Mouse (Mus musculus): ENCODE measurements around the gene Arhgap5. TPM values are rescaled to one million over a fixed set of nuclear protein-coding genes. Genes with fewer than 3 reads are reported as not detected.

Gene Arhgap5
- total and polyA plus RNA-seq, 2 experiments from 2014 or later = 35.7 to 54.7 TPM

DNA sequence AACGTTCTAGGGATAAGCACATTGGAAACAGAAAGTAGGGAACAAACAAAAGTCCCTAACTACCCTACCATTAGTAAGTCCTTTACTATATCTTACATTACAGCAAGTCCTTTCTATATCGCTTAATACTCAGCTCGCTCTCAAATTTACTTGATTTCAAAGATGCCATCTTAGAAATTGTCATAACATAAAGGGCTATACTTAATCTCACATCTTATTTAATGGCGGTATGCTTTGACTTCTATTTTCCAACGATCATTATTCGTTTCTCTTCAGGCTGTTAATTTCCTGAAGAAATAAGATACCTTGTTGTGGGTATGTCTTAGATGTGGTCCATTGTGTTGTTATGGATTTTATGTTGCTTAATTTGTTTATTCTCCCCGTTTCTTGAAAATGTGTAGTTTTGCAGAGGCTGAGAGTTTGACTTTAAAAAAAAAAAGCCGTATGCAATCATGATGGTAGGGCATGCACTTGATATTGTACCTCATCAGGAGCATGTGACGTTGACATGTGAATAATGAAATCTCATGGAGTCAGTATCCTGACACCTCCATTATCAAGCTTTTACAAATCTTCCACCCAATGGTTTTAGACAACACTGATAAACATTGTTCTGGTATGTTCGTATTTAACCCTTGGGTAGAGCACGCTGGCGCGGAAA lies 101.3 kb downstream of the Arhgap5 start:
- H3K4me2 ChIP-seq (ENCODE audit: low read depth, low read length) = peak overlapping the region; percentile 69
- 50% methylated on average over 13 of the region's 13 CpGs for WGBS

DNA sequence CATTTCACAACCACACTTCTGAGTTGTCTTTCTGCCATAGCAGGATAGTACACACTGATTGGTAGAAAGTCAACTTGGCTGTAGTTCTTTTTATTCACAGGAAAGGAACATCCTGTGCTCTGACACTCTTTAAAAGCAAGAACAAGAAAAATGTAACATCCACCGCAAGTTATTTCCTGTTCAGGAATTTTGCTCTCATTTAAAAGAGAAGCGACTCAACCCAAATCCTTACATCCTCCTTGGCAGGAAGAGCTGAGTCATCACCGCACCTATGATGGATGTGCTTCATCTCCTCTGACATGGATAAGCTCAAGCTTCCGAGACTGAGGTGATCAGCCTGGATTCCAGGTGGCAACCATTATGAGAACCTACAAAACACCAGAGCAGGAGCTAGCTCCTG lies 103.6 kb downstream of the Arhgap5 start:
- Histone ChIP-seq H3K4me2 (ENCODE audit: low read depth, low read length) (no peak overlapping the region), H3K9ac (replicated peaks; ENCODE audit: low read length) (no peak overlapping the region), H3K9me3 (ENCODE audit: low read length) (no peaks in the 10 kb centered on the region), H3K36me3 (ENCODE audit: insufficient read depth, low read length) (no peaks in the 10 kb centered on the region), H3K4me1 (ENCODE audit: insufficient read depth, low read length) (no peaks in the 10 kb centered on the region), H3K4me3 (ENCODE audit: low read length) (no peak overlapping the region), H3K27me3 (ENCODE audit: insufficient read depth, low read length) (no peaks in the 10 kb centered on the region), H3K27ac (no peak overlapping the region)
- ATAC-seq = no peak
- WGBS = 85% methylated on average over 4 of the region's 4 CpGs
- no peak for DNase-seq (ENCODE audit: low spot score)
- TF ChIP-seq CTCF (IDR thresholded peaks at IDR 0.05; ENCODE audit: low read depth) = no peak

More for the DNA sequence above, 101.3 kb downstream of the Arhgap5 start:
- Histone ChIP-seq H3K27ac (peak overlapping the region; percentile 96), H3K4me3 (ENCODE audit: low read length) (peak overlapping the region; percentile 87), H3K36me3 (ENCODE audit: insufficient read depth, low read length) (no peaks in the 10 kb centered on the region), H3K4me1 (ENCODE audit: insufficient read depth, low read length) (0 out of 2 replicates have a peak, but pooled peaks cover 3% of the 10 kb centered on the region), H3K9ac (replicated peaks; ENCODE audit: low read length) (peak overlapping the region; percentile 88; the same call in 1 of the 2 replicates), H3K27me3 (ENCODE audit: insufficient read depth, low read length) (no peaks in the 10 kb centered on the region), H3K9me3 (ENCODE audit: low read length) (no peaks in the 10 kb centered on the region)
- ATAC-seq = no peak
- no peak for TF ChIP-seq CTCF (IDR thresholded peaks at IDR 0.05; ENCODE audit: low read depth)
- peak; percentile 11 for DNase-seq (ENCODE audit: low spot score)

DNA sequence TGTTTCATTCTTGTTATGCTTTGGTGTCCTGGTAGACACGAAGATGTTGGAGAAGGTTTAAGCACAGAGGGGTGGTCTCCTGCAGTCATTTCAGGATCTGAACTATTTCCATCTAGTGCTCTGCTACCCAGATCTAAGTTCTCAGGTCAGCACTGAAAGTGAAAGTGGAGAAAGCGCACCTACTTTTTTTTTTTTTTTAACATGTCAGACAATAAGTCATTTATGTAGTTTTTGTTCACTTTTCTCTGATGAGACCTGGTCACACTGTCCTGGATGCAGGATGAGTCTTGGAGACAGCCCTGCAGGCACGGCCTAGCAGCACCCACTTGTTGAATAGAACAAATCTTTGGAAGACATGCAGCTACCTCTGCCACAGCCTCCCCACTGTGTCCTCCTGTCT lies 111.9 kb downstream of the Arhgap5 start:
- TF ChIP-seq CTCF (IDR thresholded peaks at IDR 0.05; ENCODE audit: low read depth) = no peak
- H3K9me3 ChIP-seq (ENCODE audit: low read length) = no peaks in the 10 kb centered on the region
- no peaks in the 10 kb centered on the region for H3K4me1 ChIP-seq (ENCODE audit: insufficient read depth, low read length)
- DNase-seq (ENCODE audit: low spot score) (no peak), ATAC-seq (no peak)
- H3K9ac ChIP-seq (replicated peaks; ENCODE audit: low read length) = no peak overlapping the region
- H3K4me3 ChIP-seq (ENCODE audit: low read length) = no peak overlapping the region
- no peaks in the 10 kb centered on the region for H3K36me3 ChIP-seq (ENCODE audit: insufficient read depth, low read length)
- 82% methylated on average over 3 of the region's 3 CpGs for WGBS
- H3K27me3 ChIP-seq (ENCODE audit: insufficient read depth, low read length) = no peaks in the 10 kb centered on the region
- H3K4me2 ChIP-seq (ENCODE audit: low read depth, low read length) = no peak overlapping the region
- no peak overlapping the region for H3K27ac ChIP-seq

DNA sequence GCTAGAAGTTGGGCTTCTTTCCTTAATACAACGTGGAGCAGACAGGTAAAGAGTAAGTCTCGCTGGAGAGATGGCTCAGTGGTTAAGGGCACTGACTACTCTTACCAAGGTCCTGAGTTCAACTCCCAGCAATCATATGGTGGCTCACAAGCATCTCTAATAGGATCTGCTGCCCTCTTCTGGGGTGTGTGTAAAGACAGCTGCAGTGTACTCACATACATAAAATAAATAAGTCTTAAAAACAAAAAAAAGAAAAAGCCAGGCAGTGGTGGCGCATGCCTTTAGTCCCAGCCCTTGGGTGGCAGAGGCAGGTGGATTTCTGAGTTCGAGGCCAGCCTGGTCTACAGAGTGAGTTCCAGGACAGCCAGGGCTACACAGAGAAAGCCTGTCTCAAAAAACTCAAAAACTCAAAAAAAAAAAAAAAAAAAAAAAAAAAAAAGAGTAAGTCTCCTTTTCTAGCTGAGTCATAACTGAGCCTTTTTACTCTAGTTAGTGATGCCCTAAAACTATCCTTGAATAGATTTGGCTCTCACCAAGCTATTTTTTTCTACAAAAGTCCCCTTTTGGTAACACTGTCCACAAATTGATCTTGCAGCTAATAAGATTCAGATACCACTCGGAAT lies 114.8 kb downstream of the Arhgap5 start:
- no peak overlapping the region for H3K4me2 ChIP-seq (ENCODE audit: low read depth, low read length)
- WGBS = 89% methylated on average over 5 of the region's 5 CpGs
- ATAC-seq = no peak

DNA sequence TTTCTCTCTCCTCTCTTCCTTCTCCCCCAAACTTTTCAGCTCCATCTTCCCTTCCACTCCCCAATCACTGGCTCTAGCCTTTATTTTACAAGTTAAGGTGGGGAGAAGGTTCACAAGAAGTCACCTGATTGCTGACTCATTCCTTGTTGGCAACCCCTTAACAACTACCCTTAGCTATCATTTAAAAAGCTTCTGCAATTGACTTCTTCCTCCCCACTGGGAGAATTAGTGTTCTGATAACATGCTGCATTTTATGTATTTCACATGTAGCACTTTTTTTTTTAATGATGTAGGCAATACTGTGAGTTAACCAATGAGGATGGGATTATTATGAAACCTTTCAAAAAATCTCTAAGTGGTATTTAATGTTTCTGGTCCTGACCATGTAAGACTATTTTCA lies 115.9 kb downstream of the Arhgap5 start:
- TF ChIP-seq CTCF (IDR thresholded peaks at IDR 0.05; ENCODE audit: low read depth) = no peak
- H3K27ac ChIP-seq = no peak overlapping the region
- H3K4me1 ChIP-seq (ENCODE audit: insufficient read depth, low read length) = no peaks in the 10 kb centered on the region
- ATAC-seq = no peak
- no peak for DNase-seq (ENCODE audit: low spot score)
- H3K9me3 ChIP-seq (ENCODE audit: low read length) = no peaks in the 10 kb centered on the region
- no peak overlapping the region for H3K4me3 ChIP-seq (ENCODE audit: low read length)
- no peaks in the 10 kb centered on the region for H3K27me3 ChIP-seq (ENCODE audit: insufficient read depth, low read length)
- no peaks in the 10 kb centered on the region for H3K36me3 ChIP-seq (ENCODE audit: insufficient read depth, low read length)
- no peak overlapping the region for H3K4me2 ChIP-seq (ENCODE audit: low read depth, low read length)
- no peak overlapping the region for H3K9ac ChIP-seq (replicated peaks; ENCODE audit: low read length)

More for the DNA sequence above, 114.8 kb downstream of the Arhgap5 start:
- TF ChIP-seq CTCF (IDR thresholded peaks at IDR 0.05; ENCODE audit: low read depth) = no peak
- H3K27me3 ChIP-seq (ENCODE audit: insufficient read depth, low read length) = no peaks in the 10 kb centered on the region
- H3K27ac ChIP-seq = no peak overlapping the region
- no peaks in the 10 kb centered on the region for H3K36me3 ChIP-seq (ENCODE audit: insufficient read depth, low read length)
- H3K4me1 ChIP-seq (ENCODE audit: insufficient read depth, low read length) = no peaks in the 10 kb centered on the region
- DNase-seq (ENCODE audit: low spot score) = no peak
- H3K4me3 ChIP-seq (ENCODE audit: low read length) = no peak overlapping the region
- no peak overlapping the region for H3K9ac ChIP-seq (replicated peaks; ENCODE audit: low read length)
- no peaks in the 10 kb centered on the region for H3K9me3 ChIP-seq (ENCODE audit: low read length)

Other genes starting within 250 kb of the Arhgap5 start
- 77.3 and 87.2 TPM in 2 replicates for gene Akap6, start 195.4 kb downstream of the Arhgap5 start, total RNA-seq (2014; rRNA removed)
- 19.9 and 21.3 TPM in 2 replicates for gene Akap6, start 195.4 kb downstream of the Arhgap5 start, polyA plus RNA-seq (2015; fragmentation: Nextera tagmentation; extraction: Ambion mirVana)